Mouse (Mus musculus) limb, embryonic 13.5 days (tissue): ENCODE data around the gene Cisd3. TPM values are rescaled to one million over a fixed set of nuclear protein-coding genes. Genes with fewer than 3 reads are reported as not detected.
A peak's percentile ranks its signal among the peaks of the same experiment; 100 is the strongest.
"Not testable (repeated sequence)": the region's sequence is repeated elsewhere in the genome, so short reads cannot be mapped to it uniquely, and the experiment has no call there.

ENCODE experiments used
- ATAC-seq: fragments of 200-750 bp; cut with Nextera tagmentation; 2 replicates; pipeline ENCODE4 v1.8.0; 2017; ENCODE audit warnings: low read depth, moderate number of reproducible peaks, moderate TSS enrichment; ENCODE audit not compliant: low FRiP score
- H3K27ac ChIP-seq: fragments of 300-500 bp; sonication (generic); 2 replicates; pipeline ENCODE4 v1.5.1; 2015; ENCODE audit warnings: inconsistent platforms, mild to moderate bottlenecking, moderate library complexity
- H3K27me3 ChIP-seq: fragments of 300-500 bp; sonication (generic); 2 replicates; pipeline ENCODE4 v1.6.1; 2015; ENCODE audit warnings: mild to moderate bottlenecking, inconsistent platforms
- H3K36me3 ChIP-seq: fragments of 300-500 bp; sonication (generic); 2 replicates; pipeline ENCODE4 v1.6.1; 2015; ENCODE audit warnings: inconsistent platforms, mild to moderate bottlenecking, moderate library complexity
- H3K4me1 ChIP-seq: fragments of 300-500 bp; sonication (generic); 2 replicates; pipeline ENCODE4 v1.6.1; 2015; ENCODE audit warnings: inconsistent platforms
- H3K4me2 ChIP-seq: fragments of 300-500 bp; sonication (generic); replicated peaks from 2 replicates; pipeline ENCODE4 v1.6.1; 2015; ENCODE audit warnings: inconsistent platforms, mild to moderate bottlenecking, moderate library complexity
- H3K4me3 ChIP-seq: fragments of 300-500 bp; sonication (generic); 2 replicates; pipeline ENCODE4 v1.5.1; 2015; ENCODE audit warnings: moderate library complexity, mild to moderate bottlenecking, inconsistent platforms
- H3K9ac ChIP-seq: fragments of 300-500 bp; sonication (generic); 2 replicates; pipeline ENCODE4 v1.6.1; 2015; ENCODE audit warnings: mild to moderate bottlenecking, inconsistent platforms
- H3K9me3 ChIP-seq: fragments of 300-500 bp; sonication (generic); 2 replicates; pipeline ENCODE4 v1.6.1; 2016; ENCODE audit warnings: inconsistent platforms
- WGBS: fragments of 180-500 bp; shearing (Covaris S2); methylation state at CpG from one replicate; pipeline ENCODE4 v1.1.7; 2015; 5-methylcytosine and 5-hydroxymethylcytosine counted together
- polyA plus RNA-seq: library from polyadenylated mRNA; unstranded; fragments of >200 nt; fragmentation: Nextera tagmentation; extraction: Ambion mirVana; gene quantifications from 2 replicates; pipeline ENCODE4 v1.2.1, GENCODE M21; 2015

The Cisd3 gene
- 11.2 and 13.5 TPM in 2 replicates for polyA plus RNA-seq

DNA sequence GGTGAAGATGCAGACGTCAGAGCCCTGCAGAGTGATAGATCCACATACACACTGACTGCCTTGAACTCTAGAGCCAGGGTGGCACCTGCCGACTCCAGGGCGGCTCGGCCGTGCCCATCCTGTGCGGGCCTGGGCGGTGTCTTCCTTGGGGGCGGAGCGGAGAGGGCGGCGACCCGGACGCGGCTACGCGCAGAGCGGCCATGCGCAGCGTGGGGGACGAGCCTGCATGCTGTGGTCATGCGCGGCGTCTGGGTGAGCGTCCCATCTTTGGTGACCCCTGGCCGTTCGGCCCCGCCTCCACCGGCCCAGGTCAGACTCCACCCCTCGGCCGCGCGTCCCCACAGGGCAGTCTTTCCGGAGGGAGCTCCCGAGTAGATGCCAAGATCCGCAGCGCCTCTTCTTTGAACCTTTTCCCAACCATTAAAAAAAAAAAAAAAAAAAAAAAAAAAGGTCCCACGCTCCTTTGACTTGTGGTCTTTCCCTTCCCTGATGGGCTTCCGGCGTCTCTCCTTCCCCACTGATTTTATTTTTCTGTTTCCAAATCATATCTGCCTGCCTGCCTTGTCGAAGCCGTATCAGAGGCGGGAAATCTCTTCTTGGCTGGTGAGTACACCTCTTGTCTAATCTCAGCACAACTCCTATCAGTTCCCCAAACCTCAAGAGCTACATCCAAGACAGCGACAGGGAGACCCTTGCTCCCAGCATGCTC is at the start of gene Cisd3:
Cisd3 (plus strand) TSS at position 214 of the 709 bp plus-strand sequence.
- H3K27me3 ChIP-seq, result no peaks in the 10 kb centered on the region
- H3K27ac ChIP-seq, result no peak within 1 kb of the TSS
- peak; percentile 60 for ATAC-seq
- no peaks in the 10 kb centered on the region for H3K9me3 ChIP-seq
- H3K4me1 ChIP-seq, result peaks cover 26% of the 10 kb centered on the region
- 1% methylated on average over 42 of the region's 43 CpGs for WGBS
- peak within 1 kb of the TSS; percentile 62 for H3K9ac ChIP-seq
- H3K4me2 ChIP-seq, result peak within 1 kb of the TSS; percentile 84
- H3K36me3 ChIP-seq, result peaks cover 47% of the 10 kb centered on the region
- H3K4me3 ChIP-seq, result peak within 1 kb of the TSS; percentile 44

DNA sequence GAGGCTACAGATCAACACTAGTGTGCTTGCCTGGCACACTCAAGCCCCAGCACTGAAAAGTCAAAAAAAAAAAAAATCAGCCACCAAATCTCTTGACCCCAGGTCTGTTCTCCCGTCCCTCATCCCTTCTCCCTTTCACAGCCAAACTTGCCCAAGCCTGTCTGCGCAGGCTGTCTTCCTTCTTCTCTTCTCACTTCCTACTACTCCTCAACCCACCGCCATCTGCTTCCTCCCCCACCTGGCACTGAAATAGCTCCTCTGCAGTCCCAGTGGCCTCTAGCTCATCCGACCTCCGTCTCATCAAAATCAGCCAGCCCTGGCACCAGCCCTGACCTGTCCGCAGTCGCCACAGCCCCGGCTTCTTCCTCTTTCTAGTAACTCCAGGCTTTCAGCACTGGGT is 44.0 kb upstream of the Cisd3 start:
- Histone ChIP-seq H3K9me3 (no peaks in the 10 kb centered on the region), H3K27me3 (no peaks in the 10 kb centered on the region), H3K4me1 (no peaks in the 10 kb centered on the region), H3K9ac (no peak overlapping the region), H3K4me2 (no peak overlapping the region), H3K36me3 (no peaks in the 10 kb centered on the region), H3K4me3 (no peak overlapping the region), H3K27ac (no peak overlapping the region)
- WGBS, result 63% methylated on average over 8 of the region's 8 CpGs
- no peak for ATAC-seq

DNA sequence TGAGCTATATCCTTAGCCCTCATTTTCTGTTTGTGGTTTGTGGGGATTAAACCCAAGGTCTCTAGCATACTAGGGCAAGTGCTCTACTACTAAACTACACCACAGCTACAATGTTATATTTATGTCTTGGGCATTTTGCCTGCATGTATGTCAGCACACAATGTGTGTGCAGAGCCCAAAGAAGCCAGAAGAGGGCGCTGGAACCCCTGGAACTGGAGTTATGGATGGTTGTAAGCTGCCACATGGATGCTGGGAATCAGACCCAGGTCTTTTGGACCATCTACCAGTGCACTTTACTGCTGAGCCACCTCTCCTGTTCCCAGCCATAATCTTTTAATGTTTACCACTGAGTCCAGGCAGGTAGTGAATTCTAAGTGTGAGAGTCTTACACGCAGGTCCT is 42.9 kb upstream of the Cisd3 start:
- H3K4me3 ChIP-seq, result no peak overlapping the region
- no peaks in the 10 kb centered on the region for H3K9me3 ChIP-seq
- no peak overlapping the region for H3K9ac ChIP-seq
- no peaks in the 10 kb centered on the region for H3K36me3 ChIP-seq
- H3K4me1 ChIP-seq, result no peaks in the 10 kb centered on the region
- no peak for ATAC-seq
- H3K27me3 ChIP-seq, result no peaks in the 10 kb centered on the region
- 46% methylated on average over 2 of the region's 2 CpGs for WGBS
- no peak overlapping the region for H3K4me2 ChIP-seq
- H3K27ac ChIP-seq, result no peak overlapping the region

DNA sequence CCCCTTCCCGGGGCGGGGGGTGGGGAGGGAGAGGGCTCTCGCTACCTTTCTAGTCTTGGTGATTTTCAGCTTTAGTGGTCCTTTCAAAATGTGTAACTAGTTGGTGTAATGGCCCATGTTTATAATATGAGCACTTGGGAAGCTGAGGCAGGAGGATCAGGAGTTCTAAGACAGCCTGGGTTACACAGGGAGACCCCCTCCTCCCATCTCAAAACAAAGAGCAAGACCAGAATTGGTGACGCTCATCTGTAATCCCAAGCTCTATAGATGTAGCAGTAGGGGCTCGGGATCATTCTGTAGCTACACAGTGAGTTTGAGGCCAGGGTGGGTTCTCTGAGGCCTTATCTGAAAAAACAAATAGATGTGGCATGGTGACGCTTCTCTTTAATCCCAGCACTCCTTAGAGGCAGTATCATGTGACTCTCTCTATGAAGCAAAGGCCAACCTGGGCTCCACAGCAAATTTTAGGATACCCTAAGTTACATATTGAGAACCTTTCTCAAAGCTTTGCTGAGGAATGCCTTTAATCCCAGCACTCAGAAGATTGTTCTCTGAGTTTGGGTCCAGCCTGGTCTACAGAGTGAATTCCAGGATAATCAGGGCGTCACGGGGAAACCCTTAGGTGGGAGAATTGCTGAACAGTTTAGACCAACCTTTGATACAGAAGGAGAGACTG is 42.1 kb upstream of the Cisd3 start:
- no peak for ATAC-seq
- Histone ChIP-seq H3K9ac (no peak overlapping the region), H3K36me3 (no peaks in the 10 kb centered on the region), H3K27me3 (no peaks in the 10 kb centered on the region), H3K4me1 (no peaks in the 10 kb centered on the region), H3K4me3 (no peak overlapping the region), H3K27ac (no peak overlapping the region), H3K4me2 (no peak overlapping the region), H3K9me3 (no peaks in the 10 kb centered on the region)
- 88% methylated on average over 8 of the region's 8 CpGs for WGBS

DNA sequence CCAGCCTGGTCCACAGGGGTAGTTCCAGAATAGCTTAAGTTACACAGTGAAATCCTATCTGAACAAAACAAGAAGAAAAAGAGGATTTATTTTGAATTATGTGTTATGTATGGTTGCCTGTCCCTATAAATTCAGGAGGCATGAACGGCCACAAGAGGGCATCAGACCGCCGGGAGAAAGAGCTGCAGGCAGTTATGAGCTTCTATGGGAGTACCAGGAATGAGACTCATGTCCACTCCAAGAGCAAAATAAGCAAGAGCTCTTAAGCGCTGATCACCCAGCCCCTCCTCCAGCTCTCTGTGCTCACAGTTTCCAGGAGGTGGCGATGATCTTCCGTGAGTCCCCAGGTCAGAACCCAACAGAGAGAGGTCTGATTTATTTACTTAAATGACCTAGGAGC is 40.8 kb upstream of the Cisd3 start:
- Histone ChIP-seq H3K27ac (no peak overlapping the region), H3K4me3 (no peak overlapping the region), H3K36me3 (no peaks in the 10 kb centered on the region), H3K27me3 (no peaks in the 10 kb centered on the region), H3K4me2 (no peak overlapping the region), H3K9me3 (no peaks in the 10 kb centered on the region), H3K9ac (no peak overlapping the region), H3K4me1 (0 out of 2 replicates have a peak, but pooled peaks cover under 1% of the 10 kb centered on the region)
- no peak for ATAC-seq
- 2% methylated on average over 6 of the region's 6 CpGs for WGBS

DNA sequence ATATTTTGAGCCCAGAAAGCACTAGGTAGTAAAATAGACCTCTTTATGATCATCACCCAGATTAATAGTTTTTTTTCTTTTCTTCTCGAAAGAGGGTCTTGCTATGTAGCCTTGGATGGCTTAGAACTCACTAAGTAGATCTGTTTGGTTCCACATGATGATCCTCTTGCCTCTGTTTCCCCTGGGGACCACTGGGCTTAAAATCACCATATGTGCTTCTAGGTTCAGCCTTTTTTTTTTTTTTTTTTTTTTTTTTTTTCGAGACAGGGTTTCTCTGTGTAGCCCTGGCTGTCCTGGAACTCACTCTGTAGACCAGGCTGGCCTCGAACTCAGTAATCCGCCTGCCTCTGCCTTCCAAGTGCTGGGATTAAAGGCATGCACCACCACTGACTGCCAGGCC is 37.1 kb upstream of the Cisd3 start:
- H3K4me1 ChIP-seq, H3K9ac ChIP-seq, H3K4me2 ChIP-seq, H3K4me3 ChIP-seq, H3K36me3 ChIP-seq, H3K27me3 ChIP-seq, H3K9me3 ChIP-seq, ATAC-seq, H3K27ac ChIP-seq: not testable (repeated sequence)
- 80% methylated on average over 4 of the region's 4 CpGs for WGBS

DNA sequence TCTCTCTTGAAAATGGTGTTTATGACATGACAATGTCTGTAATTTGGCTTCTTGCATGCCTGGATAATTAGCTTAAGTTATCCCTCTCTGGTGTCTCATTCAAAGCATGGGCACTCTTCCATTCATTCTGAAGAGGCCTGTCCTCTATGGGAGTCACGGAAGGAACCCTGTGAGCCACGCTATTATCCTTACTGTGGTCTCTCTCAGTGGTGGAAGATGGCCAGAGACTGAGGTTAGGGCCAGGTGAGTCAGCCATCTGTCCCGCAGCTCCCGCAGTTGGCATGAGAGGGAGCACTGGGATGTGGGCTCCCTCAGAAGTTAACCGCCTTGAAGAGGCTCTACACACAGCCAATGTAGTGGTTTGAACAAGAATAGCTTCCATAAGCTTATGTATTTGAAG is 35.3 kb upstream of the Cisd3 start:
- Histone ChIP-seq H3K9ac (no peak overlapping the region), H3K36me3 (no peaks in the 10 kb centered on the region), H3K4me1 (peaks cover 4% of the 10 kb centered on the region; the same call in 1 of the 2 replicates), H3K4me3 (no peak overlapping the region), H3K9me3 (peaks cover 3% of the 10 kb centered on the region; the same call in 1 of the 2 replicates), H3K4me2 (no peak overlapping the region), H3K27ac (no peak overlapping the region), H3K27me3 (no peaks in the 10 kb centered on the region)
- no peak for ATAC-seq
- 52% methylated on average over 5 of the region's 5 CpGs for WGBS

DNA sequence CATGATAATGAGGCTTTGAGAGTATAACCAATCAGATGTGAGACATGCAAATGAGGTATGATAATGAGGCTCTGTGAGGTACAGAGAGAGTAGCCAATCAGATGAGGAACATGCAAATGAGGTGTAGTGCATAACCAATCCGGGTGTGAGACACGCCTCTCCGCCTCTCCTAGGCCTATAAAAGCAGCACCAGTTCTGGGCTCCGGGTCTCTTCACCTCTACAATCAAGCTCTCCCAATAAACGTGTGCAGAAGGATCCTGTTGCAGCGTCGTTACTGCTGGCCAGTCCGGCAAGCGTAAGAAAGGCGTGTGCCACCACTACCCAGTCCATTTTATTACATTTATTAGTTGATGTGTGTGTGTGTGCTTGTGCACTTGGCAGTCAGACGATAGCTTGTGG is 32.2 kb upstream of the Cisd3 start:
- not testable (repeated sequence) for ATAC-seq, H3K27ac ChIP-seq, H3K4me2 ChIP-seq, H3K4me1 ChIP-seq, H3K9me3 ChIP-seq, H3K27me3 ChIP-seq, H3K4me3 ChIP-seq, H3K36me3 ChIP-seq, H3K9ac ChIP-seq
- 80% methylated on average over 11 of the region's 11 CpGs for WGBS

DNA sequence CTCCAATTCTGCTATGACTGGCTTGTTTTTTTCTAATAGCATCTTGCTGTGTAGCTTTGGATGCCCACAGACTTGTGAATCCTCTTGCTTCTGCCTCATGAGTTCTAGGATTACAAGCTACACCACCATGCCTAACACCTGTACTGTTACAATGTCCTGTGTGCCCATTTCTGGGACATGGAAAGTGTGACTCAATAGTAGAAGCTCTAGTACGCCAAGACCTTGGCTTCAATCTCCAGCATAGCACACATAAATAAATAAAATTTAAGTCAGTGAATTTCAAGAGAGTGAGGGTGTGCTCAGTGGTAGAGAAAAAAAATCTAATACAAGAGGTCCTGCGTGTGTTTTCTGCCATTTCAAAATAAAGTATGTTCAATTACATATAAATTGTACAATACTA is 31.4 kb upstream of the Cisd3 start:
- Histone ChIP-seq H3K27me3 (no peaks in the 10 kb centered on the region), H3K4me3 (no peak overlapping the region), H3K4me1 (peaks cover 10% of the 10 kb centered on the region), H3K36me3 (no peaks in the 10 kb centered on the region), H3K4me2 (no peak overlapping the region), H3K9ac (no peak overlapping the region), H3K27ac (no peak overlapping the region), H3K9me3 (peaks cover 3% of the 10 kb centered on the region; the same call in 1 of the 2 replicates)
- WGBS, result 90% methylated on average over 2 of the region's 2 CpGs
- no peak for ATAC-seq

DNA sequence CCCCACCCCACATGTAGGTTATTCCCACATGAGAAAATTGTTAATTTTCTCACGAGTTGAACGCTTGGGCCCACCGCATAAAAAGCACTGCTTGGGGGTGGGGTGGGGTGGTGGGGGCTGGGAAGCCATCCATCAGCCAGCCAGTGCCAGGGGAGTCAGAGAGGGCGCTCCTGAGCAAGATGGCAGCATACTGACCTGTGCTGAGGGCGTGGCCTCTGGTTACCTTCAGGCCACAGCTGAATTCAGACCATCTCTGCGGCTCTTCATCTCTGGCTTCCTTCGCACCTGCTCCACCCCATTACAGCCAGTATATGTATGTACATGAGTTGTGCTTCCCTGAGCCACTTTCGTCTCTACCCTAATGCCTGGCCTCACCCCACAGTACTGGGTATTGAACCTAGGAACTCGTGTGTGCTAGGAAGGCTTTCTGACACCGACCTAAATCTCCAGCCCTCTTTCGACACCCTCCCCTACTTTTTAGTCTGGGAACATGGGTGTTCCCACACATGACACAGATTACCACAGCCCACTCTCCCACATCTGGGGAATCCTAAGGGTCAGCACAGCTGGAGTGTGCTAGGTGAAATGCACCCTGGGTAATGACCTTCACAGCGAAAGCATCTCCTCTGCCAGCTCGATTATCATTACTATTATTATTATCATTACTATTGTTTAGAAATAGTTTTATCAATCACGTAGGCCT is 29.2 kb upstream of the Cisd3 start:
- peaks cover 3% of the 10 kb centered on the region; the same call in 1 of the 2 replicates for H3K9me3 ChIP-seq
- H3K27ac ChIP-seq, result no peak overlapping the region
- no peak overlapping the region for H3K4me2 ChIP-seq
- H3K4me1 ChIP-seq, result peaks cover 22% of the 10 kb centered on the region
- no peak for ATAC-seq
- no peak overlapping the region for H3K4me3 ChIP-seq
- no peaks in the 10 kb centered on the region for H3K36me3 ChIP-seq
- no peak overlapping the region for H3K9ac ChIP-seq
- WGBS, result 75% methylated on average over 14 of the region's 14 CpGs
- peaks cover 9% of the 10 kb centered on the region for H3K27me3 ChIP-seq

DNA sequence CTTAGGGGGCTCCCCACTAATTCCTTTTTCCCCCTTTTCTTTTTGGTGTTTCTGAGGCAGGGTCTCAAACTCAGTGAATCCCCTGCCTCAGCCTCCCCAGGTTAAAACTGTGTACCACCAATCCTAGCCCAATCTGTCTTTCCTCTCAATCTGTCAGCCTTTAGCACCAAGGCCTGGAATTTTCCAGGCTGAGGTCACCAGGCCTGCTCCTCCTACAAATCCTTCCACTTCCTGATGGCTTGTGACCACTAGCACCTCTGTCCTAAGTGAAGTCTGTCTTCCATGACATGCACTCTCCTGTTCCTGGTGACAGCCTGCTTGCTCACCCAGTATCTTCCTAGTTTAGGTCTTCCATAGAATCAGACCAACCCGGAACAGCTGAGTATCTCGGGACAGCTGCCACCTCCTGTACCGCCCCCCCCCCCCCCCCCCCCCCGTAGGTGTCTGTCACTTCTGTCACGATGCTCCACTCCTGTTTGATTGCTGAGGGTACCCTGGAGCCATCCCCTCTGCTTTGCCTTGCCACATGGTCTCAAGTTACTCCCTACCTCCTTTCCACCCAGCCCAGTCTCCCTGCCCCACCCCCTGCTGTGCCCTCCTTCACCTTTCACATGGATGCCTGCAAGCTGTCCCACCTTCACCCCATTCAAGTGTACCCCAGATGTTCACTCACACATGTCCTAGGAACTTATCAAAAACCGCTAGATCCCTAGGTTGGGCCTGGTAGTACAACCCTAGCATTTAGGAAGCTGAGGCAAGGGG is 28.3 kb upstream of the Cisd3 start:
- no peaks in the 10 kb centered on the region for H3K36me3 ChIP-seq
- H3K4me1 ChIP-seq, result peaks cover 32% of the 10 kb centered on the region
- WGBS, result 28% methylated on average over 5 of the region's 6 CpGs
- H3K9me3 ChIP-seq, result peaks cover 3% of the 10 kb centered on the region; the same call in 1 of the 2 replicates
- ATAC-seq, result no peak
- peaks cover 18% of the 10 kb centered on the region for H3K27me3 ChIP-seq
- no peak overlapping the region for H3K4me3 ChIP-seq
- H3K27ac ChIP-seq, result no peak overlapping the region
- no peak overlapping the region for H3K9ac ChIP-seq
- no peak overlapping the region for H3K4me2 ChIP-seq

DNA sequence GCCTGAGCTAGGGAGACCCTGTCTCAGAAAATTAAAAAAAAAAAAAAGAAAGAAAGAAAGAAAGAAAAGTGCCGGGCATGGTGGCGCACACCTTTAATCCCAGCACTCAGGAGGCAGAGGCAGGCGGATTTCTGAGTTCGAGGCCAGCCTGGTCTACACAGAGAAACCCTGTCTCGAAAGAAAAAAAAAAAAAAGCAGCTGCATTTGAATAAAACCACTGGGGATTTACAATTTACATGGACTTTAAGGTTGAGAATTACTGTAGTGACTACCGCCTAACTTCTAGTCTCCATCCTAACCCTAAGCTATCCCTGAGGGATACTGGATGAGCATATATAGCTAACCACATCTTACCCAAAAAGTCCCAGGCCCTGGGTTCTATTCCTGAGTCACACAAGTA is 27.7 kb upstream of the Cisd3 start:
- not testable (repeated sequence) for H3K4me3 ChIP-seq, H3K9me3 ChIP-seq, H3K4me2 ChIP-seq, ATAC-seq, H3K36me3 ChIP-seq, H3K9ac ChIP-seq, H3K27ac ChIP-seq
- peaks cover 21% of the 10 kb centered on the region for H3K27me3 ChIP-seq
- H3K4me1 ChIP-seq, result peaks cover 36% of the 10 kb centered on the region
- WGBS, result 92% methylated on average over 6 of the region's 6 CpGs
